Mouse (Mus musculus): ENCODE measurements around the gene Galp.
"Not testable (repeated sequence)": the region's sequence is repeated elsewhere in the genome, so short reads cannot be mapped to it uniquely, and the experiment has no call there.

Galp gene

GRCm38 (mm10) chr7:6258232-6259220 is 61.6 kb downstream of the Galp start:
- no peak for DNase-seq (ENCODE audit: low spot score)

DNA sequence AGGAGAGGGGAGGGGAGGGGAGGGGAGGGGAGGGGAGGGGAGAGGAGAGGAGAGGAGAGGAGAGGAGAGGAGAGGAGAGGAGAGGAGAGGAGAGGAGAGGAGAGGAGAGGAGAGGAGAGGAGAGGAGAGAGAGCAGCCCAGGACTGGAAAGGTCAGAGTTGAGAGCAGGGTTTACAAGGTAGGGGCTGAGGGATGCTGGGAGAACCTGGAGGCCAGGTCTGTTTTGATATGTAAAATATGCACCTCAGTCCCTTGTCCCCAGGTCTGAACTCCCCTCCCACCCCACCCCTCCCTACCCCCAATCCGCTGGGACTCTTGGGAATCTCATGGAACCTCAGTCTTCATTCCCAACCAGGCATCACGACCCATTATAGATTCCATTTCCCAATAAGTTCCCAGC is 63.1 kb downstream of the Galp start:
- not testable (repeated sequence) for DNase-seq (ENCODE audit: low spot score)

- DNase-seq (ENCODE audit: low spot score), result no peak
Measured at GRCm38 (mm10) chr7:6262120-6262519, 65.2 kb downstream of the Galp start.

DNA sequence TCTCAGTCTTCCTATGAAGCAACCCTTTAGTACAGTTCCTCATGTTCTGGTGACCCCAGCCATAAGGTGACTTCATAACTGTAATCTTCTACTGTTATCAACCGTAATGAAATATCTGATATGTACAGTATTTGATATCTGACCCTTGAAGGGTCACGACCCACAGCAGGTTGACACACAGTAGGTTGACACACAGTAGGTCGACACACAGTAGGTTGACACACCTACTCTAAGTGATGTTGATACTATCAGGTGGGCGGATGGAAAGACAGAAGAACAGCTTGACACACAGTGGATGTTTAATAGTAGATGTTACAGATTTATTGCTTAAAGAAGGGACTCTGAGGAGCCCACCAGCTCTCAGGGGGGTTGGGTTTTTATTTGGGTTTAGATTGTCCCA is 66.1 kb downstream of the Galp start:
- no peak for DNase-seq (ENCODE audit: low spot score)

DNA sequence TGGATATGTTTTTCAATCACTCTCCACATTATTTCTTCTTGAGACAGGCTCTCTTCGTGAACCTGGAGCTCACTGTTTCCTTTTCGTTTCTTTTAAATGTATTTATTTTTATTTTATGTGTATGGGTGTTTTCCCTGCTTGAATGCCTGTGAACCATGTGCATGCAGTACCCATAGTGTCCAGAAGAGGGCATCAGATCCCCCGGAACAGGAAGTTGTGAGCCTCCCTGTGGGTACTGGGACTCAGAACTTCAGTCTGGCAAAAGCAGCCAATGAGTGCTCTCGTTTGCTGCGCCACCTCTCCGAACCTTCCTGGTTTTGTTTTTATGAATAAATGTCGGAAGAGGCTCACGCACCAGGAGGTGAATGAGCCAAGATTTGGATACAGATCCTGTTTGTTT is 68.8 kb downstream of the Galp start:
- no peak for DNase-seq (ENCODE audit: low spot score)

Data from layer of hippocampus, adult 9-10 months (tissue).